Mouse (Mus musculus) frontal cortex, adult (tissue): ENCODE results near the gene Wasf1.
A peak's percentile ranks its signal among the peaks of the same experiment; 100 is the strongest.

Experiments used
- ATAC-seq: cut with Nextera tagmentation; 2 replicates; pipeline ENCODE4 v1.9.2; 2017; ENCODE audit warnings: mild to moderate bottlenecking, moderate library complexity, mixed read lengths; ENCODE audit not compliant: low TSS enrichment

Wasf1 gene

DNA sequence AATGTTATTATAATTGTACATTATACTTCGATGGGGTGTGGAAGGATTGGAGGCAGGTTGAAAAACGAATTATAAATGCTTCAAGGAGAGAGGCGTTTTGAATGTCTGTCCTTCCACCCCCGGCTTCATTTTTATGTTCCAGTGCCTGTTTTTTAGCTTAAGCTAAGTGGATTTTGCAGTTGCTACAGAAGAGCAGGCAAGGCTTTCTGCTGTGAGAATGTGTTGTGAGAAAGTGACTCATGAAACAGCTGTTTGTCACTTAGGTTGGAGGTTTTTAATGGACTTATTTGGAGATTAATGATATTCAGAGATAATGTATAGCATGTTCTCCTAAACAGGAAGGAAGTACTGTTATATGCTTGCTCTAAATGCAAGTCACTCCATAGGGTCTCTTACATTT, 5.9 kb downstream of the Wasf1 start:
- ATAC-seq, result peak; percentile 62

- no peak for ATAC-seq
Measured at GRCm38 (mm10) chr10:40895765-40896164, 12.5 kb downstream of the Wasf1 start.

GRCm38 (mm10) chr10:40896656-40897055, 13.4 kb downstream of the Wasf1 start:
- peak; percentile 64 for ATAC-seq

GRCm38 (mm10) chr10:40901786-40902185, 18.5 kb downstream of the Wasf1 start:
- no peak for ATAC-seq

GRCm38 (mm10) chr10:40906131-40906530, 22.9 kb downstream of the Wasf1 start:
- no peak for ATAC-seq

DNA sequence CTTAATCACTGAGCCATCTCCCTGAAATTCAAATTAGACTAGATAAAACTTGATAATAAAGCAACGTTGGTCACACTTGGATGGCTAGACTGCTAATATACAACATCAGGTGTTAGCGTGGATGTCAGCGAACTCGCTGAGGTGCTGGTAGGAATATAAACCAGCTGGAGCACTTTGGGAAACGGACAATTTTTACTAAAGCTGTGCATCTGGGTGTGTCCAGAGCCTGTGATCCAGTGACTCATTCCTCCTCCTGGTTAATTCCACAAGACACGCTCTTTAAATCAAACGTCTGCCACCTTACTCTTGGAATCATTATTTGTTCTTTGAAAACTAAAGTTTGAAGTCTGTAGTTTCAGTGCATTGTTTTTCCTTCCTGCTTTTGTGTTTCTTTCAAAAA, 23.5 kb downstream of the Wasf1 start:
- ATAC-seq, result peak; percentile 36; the same call in 1 of the 2 replicates

DNA sequence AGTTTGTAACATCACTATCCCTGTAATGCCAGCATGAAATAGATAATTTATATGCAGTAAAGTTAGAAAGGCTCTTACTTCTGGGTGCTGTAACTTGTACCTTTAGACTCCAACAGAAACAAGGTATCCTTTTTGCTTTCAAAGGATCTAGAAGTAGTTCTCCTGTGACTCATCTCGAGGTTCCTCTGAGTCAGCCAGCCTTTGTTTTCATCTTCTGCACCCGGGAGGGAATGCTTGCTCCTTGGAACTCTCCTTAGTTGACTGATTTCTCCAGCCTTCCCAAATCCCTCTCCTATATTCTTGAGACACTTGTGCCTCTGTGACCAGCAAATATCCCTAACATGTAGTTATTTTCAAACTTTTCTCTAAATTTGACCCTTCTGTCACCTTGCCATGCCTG, 25.3 kb downstream of the Wasf1 start:
- ATAC-seq, result peak; percentile 66

- ATAC-seq, result peak; percentile 27; the same call in 1 of the 2 replicates
Measured at GRCm38 (mm10) chr10:40910811-40911210, 27.5 kb downstream of the Wasf1 start.

- ATAC-seq, result peak; percentile 15; the same call in 1 of the 2 replicates
Measured at GRCm38 (mm10) chr10:40915240-40915639, 32.0 kb downstream of the Wasf1 start.

DNA sequence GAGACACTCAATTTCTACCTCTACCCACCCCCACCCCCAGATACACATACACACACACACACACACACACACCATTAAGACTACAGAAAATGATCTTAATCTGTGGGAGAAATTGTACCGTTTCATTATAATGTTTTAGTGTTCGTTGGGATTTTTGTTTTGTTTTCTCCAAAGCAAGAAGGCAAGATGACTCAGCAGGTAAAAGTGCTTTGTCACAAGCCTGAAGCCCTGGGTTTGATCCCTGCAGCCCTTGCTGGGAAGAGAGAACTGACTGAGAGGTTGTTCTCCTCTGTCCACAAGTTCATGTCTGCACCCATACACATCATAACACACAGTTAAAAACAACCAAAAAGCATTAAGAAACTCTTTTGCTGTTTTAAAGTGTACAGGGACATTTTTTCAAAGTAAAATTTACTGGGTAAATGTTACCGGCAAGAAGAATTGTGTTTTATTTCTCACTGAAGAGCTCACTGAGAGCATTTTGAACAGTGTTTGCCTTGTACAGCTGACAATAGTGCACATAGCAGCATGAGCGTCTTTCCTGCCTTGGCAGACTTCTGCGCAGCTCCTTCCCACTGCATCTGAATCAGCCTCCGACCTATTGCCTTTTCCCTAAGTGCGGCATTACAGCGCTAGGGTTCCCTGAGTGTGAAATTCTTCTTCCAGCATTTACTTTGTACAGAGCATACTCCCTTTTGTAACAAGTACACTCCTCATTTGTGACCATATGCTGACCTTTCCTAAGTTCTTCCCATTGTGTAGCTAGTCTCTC, 35.6 kb downstream of the Wasf1 start:
- peak; percentile 66 for ATAC-seq

GRCm38 (mm10) chr10:40919464-40919863, 36.2 kb downstream of the Wasf1 start:
- ATAC-seq, result 0 out of 2 replicates have a peak, but pooled peaks have one; percentile 16

DNA sequence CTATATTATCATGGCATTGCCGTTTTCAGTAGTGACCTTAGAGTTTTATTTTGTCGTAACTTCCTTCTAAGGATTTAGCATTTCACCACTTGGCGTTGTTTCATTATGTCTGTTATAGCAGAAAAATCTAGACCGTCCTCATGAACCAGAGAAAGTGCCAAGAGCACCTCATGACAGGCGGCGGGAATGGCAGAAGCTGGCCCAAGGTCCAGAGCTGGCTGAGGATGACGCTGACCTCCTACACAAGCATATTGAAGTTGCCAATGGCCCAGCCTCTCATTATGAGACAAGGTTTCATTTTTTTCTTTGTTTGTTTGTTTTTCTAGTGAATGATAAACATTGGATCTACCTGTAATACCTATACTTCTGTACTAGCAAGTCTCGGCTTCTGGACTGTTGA, 49.7 kb downstream of the Wasf1 start:
- no peak for ATAC-seq

DNA sequence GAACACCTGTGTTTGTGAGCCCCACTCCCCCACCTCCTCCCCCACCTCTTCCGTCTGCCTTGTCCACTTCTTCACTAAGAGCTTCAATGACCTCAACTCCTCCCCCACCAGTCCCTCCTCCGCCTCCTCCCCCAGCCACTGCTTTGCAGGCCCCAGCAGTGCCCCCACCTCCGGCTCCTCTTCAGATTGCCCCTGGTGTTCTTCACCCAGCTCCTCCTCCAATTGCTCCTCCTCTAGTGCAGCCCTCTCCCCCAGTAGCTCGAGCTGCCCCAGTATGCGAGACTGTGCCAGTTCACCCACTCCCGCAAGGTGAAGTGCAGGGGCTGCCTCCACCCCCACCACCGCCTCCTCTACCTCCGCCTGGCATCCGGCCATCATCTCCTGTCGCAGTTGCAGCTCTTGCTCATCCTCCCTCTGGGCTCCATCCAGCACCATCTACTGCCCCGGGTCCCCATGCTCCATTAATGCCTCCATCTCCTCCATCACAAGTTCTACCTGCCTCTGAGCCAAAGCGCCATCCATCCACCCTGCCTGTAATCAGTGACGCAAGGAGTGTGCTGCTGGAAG, 53.0 kb downstream of the Wasf1 start:
- peak; percentile 29 for ATAC-seq

DNA sequence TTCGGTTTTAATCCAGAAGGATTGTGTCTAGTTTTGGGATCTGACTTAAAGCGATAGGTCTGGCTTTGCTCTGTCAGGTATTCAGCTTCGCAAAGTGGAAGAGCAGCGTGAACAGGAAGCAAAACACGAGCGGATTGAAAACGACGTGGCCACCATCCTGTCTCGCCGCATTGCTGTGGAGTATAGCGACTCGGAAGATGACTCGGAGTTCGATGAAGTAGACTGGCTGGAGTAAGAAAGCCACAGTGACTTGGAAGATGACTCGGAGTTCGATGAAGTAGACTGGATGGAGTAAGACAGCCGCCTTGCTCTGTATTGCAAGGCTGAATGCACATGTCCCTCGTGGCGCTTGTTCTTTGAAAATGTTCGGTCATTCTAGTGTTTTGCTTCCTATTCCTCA, 54.3 kb downstream of the Wasf1 start:
- no peak for ATAC-seq

DNA sequence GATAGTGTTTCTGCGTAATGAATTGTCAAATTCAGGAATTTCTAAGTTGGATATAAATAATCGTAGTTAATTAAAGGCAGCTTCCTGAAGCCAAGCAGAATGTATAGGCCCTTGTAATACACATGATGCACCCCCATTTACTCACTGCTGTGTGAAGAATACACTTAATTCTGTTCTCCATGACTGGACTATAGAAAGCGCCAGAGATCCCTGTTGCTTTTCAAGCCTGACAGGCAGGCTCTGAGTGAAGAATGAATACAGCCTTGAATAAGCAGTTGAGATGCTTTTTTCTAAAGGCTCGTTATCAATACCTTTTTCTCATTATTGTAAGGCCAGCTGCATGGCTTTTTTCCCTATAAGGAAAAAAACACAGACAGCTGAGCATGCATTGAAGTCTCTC, 59.4 kb downstream of the Wasf1 start:
- no peak for ATAC-seq

DNA sequence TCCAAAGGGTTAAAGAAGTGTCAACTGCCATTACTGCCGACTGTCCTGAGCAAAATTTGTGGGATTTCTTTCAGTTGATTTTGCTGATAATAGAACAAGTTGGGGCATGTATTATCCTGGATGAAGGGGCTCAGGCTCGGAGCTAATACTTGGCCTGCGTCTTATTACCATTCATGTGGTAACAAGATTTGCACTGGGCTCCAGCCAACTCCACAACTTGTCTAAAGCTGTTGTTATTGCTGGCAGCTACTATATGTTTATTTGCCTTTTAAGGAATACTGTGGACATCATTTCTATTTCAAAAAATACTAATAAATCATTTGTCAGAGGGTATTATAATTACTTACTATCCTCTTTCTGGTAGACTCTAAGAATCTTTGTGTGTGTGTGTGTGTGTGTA, 66.9 kb downstream of the Wasf1 start:
- ATAC-seq, result no peak

GRCm38 (mm10) chr10:40956206-40956605, 72.9 kb downstream of the Wasf1 start:
- ATAC-seq, result peak; percentile 94

GRCm38 (mm10) chr10:40961365-40961764, 78.1 kb downstream of the Wasf1 start:
- ATAC-seq, result no peak

DNA sequence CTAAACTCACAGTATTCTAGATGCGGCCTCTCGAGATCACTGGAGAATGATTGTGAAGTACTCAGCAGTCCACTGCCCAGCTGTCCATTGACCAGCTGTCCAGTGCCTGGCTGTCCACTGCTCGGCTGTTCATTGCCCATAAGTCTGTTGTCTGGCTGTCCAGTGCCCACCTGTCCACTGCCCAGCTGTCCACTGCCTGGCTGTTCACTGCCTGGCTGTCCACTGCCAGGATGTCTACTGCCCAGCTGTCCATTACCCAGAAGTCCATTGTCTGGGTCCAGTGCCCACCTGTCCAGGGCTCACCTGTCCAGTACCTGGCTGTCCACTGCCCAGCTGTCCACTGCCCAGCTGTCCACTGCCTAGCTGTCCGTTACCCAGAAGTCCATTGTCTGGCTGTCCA, 78.7 kb downstream of the Wasf1 start:
- no peak for ATAC-seq

DNA sequence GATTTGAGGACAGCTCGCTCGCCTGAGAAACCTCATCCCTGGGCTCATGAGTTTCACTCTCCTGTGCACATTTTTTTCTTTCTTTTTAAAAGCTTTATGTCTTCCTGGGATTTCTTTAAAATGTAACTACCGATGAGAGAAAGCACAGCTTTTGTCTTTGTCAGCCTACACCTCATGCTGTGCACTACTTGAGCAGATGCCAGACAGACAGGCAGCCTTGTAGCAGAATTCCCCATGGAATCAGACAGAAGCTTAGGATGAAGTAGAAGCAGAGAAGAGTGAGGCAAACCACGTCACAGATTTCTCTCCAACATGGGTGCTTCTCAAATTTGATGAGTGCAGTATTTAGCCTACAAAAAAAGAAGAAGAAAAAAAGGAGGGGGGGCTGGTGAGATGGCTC, 81.3 kb downstream of the Wasf1 start:
- peak; percentile 88 for ATAC-seq

DNA sequence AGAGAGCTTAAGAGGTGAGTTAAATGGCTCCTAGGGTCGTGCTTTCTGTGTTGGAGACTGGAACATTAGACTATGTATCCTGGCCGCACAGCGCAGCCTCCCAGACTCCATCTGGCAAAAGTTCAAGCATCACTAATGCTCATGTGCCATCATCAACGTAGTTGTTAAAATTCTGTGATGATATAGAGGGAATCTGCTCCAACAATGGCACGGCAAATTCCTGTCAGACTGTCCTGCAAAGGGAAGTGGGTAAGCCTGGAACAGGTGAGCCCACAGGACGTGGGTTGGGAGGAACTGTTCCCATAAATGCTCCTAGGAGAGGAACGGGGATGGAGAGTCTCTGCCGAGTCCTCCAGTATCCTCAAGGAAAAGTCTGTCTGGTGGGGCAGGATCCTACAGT, 85.3 kb downstream of the Wasf1 start:
- no peak for ATAC-seq

DNA sequence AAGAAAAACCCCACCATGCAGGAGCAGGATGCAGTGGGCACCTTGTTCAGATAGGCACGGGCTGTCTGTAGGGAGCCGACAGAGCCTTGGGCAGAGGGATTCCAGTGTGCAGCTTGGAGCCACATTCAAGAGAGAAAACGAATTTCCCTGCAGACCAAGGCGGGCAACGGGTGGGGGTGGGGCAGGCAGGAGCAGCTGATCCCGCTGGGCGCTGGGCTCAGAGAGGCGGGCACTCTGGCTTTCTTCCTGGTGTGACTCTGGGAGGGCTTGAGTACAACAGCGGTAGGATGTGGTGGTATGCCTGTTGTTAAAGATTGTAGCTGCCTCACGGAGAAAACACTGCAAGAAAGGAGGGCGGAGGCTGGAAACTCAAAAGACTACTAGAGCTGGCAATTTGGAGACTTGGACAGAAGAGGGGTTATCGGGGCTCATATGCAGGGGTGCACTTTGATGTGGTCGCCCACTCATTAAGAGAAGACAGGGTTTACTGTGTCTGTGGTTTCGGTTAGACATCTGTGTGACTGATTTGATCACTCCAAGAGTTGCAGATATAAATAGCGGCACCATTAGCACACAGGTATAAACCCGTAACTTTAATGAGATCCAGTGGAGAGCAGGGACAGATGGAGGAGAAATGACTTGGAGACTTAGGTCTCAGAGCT, 86.2 kb downstream of the Wasf1 start:
- peak; percentile 24; the same call in 1 of the 2 replicates for ATAC-seq
